Mouse (Mus musculus): ENCODE results near the gene Zfand3.

Gene Zfand3

DNA sequence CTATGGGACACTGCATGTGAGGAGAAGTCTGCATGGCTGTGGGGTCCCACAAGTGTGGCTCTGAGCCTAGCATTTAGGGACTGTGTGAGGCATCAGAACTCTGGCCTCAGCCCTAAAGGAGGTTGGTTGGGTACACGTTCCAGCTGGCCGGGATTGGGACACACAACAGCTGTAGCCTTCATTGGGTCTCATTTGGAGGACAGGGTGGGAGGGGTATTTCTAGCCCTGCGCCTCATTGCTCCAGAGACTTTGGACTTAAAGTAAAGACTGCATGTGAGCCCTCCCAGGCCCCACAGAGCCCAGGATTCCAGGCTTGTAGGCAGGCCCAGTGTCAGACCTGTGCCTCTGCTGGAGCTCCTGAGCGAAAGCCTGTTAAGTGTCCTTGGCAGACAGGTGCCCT, 225.9 kb downstream of the Zfand3 start:
- no peak for DNase-seq (ENCODE audit: low spot score)

DNA sequence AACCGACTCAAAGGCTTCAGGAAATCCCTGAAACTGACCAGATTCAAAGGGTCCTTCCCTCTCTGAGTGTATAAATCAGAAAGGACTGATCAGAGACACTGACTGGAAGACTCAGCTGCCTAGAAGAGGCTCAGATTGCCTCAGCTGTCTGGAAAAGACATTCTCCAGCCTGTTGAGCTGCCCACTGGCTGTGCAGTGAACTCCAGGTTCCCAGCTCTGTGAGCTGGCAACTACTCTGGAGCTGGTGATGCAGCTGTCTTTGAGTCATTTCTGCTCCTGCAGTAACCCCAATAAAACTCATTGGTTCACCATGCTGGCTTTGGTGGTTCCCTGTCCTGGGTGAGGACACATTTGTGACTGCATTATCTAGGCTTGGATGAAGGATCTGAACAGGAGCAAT, 226.9 kb downstream of the Zfand3 start:
- DNase-seq (ENCODE audit: low spot score) = no peak

DNA sequence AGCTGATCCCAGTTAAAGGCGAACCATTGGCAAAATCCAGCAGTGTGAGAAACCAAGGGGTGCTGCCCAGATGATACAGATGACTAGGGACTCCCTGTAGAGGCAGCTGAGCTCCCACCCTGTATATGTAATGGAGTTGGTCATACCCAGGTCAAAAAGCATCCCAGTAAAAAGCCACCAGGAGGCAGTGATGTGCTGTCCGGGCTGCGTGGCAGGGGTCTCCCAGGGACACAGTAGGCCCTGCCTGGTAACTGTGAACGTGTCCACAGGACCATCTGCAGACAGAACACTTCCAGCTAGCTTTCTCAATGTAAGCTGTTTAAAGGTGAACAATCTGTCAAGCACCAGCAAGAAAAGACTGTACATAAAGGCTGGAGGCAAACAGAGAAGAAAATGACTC, 228.2 kb downstream of the Zfand3 start:
- DNase-seq (ENCODE audit: low spot score) = no peak

DNA sequence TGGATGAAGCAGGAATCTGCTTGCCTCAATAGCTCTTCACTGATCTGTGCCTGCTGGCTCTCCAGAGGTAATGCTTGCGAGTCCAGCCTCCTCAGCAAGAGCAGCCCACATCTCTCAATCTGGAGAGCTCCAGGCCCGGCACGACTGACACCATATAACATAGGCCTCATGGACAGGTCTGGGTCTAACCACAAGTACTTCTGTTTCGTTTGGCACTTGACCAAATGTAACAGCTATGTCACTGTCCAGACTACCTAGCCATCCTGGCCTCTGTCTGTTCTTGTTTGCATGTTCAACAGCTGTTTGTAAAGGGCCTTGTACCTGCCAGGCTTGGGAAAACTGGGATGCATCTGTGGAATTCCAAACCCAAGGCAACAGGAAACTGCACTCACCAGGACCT, 230.8 kb downstream of the Zfand3 start:
- no peak for DNase-seq (ENCODE audit: low spot score)

DNA sequence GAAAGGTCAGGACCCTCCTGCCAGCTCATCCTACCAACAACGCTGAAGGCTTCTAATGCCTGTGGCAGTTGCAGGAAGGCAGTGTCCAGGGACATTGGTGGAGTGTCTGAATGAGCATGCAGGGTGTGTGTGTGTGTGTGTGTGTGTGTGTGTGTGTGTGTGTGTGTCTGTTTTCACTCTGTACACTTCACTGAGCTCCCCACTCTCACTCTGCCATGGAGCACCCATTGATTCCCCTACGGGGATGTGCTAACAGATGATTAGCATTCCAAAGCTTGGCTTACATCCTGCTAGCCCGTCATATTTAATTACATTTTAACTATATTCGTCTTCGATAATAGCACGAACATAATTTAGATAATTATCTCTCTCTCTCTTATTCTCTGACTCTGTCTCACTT, 232.1 kb downstream of the Zfand3 start:
- DNase-seq (ENCODE audit: low spot score) = no peak

DNA sequence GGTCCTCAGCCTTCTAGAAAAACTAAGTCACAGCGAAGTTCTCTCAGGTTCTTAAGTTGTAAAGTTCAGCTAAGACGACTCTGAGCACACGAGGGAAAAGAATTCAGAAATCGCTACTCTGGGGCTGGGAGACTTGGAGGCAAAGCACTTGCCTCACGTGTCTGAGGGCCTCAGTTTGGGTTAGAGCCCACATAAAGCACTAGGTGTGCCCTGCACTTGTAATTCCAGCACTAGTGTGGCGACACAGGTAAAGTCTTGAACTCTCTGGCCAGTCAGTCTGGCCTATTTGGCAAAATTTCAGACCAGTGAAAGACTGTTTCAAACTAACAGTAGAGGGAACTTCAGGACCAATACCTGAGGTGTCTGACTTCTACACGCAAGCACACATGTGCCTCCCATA, 233.1 kb downstream of the Zfand3 start:
- no peak for DNase-seq (ENCODE audit: low spot score)

DNA sequence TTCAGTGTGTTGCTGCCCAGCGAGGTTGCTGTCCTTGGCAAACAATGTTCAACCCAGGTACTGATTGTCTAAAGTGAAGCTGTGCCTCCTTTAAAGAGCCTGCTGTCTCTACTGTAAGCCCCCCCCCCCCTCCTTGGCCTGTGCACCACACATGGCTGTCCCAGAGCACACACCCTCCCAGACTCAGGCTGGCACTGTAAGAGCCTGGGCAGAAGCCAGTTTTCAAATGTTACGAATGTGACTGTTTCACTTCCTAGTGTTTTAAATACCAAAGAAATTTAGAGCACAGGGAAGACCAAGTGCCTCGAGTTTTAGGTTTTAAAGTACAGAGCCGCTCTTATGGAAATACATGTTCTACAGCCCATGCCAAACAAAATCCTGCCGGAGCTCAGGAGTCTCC, 234.9 kb downstream of the Zfand3 start:
- DNase-seq (ENCODE audit: low spot score) = no peak

DNA sequence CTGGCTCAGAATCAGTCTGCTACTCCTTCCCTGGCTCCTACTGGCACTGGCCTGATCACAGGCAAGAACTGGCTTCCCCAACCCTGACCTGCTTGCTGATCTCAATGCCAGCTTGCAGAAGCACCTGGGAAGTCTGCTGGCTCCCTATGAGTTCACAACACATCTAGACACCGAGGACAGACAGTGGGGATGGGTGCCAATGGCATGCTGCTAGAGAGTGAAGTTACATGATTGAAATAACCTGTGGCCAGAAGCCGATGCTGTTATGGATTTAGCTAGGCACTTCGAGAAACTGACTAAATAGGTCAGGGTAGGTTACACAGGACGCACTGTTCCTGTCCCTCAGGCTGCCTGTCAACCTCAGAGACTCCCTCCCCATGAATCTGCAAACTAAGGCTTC, 236.1 kb downstream of the Zfand3 start:
- no peak for DNase-seq (ENCODE audit: low spot score)

DNA sequence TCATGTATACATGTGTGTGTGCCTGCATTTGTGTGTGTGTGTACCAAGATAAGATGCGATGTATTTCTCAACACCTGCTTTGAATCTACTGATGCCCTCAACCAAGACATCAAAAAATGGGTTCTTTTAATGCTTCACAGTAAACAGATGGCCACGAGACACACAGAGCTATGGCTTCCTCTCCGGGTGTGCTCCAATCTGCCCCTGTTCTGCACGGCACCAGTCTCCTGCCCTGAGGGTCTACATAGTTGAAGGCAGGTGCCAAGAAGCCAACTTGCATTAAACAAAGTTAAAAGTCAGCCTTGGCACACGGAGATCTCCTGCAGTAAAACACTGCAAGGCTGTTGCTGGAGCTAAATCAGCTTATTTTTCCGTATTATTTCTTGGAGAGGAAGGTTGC, 236.5 kb downstream of the Zfand3 start:
- DNase-seq (ENCODE audit: low spot score) = no peak

DNA sequence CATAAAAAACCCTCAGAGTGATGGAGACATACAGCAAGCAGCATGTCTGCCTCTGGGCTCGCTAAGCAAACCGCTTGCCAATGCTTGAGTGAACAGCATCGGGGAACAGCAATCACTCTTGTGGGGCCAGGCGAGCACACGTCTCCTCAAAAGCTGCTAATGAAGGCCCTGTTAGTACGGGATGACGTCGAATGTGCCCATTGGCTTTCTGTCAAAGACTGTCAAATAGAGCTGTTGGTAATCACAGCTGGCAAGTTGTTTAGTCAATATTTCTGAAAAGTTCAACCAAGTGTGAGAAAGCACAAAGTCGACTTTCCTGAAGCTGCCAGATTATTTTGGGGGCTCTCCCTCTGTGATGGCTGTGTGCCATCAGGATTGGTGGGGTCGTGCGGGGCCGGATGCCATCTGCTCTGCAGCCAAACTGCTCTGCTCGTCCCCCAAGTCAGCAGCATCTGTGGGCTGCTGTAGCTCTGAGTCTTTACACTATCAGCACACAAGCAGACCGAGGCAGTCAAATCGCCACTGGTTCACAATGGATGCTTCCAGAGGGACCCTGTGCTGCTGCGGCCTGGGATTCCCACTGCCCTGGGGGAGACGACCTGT, 237.3 kb downstream of the Zfand3 start:
- no peak for DNase-seq (ENCODE audit: low spot score)

DNA sequence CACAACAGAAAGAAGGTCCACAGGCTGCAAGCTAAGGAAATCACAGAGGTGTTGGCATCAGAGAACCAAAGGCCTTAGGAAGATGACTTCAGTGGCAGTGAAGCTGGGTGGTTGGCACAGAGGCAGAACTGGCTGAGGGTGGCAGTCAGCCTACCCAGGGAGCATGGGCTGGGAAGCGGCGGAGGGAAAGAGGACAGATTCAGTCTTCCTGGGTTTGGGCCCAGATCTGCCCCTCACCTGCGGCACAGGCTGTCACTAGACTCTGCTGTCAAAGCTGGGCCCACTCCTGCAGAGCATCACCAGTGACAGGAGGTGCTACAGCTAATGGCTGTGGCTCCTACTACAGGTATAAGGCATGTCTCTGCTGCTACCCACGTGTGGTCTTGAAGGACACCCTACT, 238.1 kb downstream of the Zfand3 start:
- DNase-seq (ENCODE audit: low spot score) = no peak

DNA sequence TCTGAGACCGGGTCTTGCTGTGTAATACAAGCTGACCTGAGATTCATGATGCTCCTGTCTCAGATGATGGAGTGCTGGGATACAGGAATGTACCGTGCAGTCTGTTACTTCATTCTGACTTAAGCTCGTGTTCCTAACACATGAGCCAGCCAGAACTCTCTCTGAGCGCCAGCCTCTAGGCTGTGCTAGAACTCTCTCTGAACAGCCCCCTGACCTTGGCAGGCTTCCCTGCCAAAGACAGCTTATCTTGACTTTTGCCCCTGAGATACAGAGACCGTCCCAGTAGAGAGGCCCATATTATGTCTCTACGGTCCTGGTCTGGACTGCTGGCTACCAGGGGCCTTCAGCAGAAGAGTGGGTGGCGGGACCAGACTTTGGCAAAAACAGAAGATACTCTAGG, 239.0 kb downstream of the Zfand3 start:
- DNase-seq (ENCODE audit: low spot score) = no peak

DNA sequence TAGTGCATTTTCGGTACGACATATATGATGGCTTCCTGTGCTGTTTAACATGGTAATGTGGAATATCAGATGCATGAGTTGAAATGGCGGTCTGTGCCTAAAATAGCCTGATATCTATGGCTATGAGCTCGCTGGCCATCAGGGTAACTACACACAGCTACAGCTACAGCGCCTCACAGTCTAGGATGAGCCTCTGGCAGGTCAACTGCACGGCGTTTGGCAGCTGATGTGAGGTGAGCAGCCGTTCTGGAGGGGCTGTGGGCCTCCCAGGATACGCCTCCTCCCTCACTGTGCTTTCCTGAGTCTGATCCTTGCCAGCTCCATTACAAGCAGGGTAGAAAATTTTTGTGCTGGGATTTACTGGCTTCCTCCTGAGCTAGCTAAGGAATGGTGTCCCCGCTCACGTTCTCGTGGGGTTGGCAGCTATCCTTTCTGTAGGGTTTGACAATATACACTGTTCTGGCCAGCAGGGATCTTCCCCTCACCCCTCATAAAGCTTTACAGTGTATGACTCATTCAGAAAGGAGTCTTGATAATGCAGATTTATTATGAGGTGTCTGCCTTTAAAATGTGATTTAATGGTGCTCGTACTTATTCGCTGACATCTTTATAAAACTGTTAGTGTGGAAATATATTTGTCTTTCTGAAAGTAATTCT, 240.2 kb downstream of the Zfand3 start:
- no peak for DNase-seq (ENCODE audit: low spot score)

DNA sequence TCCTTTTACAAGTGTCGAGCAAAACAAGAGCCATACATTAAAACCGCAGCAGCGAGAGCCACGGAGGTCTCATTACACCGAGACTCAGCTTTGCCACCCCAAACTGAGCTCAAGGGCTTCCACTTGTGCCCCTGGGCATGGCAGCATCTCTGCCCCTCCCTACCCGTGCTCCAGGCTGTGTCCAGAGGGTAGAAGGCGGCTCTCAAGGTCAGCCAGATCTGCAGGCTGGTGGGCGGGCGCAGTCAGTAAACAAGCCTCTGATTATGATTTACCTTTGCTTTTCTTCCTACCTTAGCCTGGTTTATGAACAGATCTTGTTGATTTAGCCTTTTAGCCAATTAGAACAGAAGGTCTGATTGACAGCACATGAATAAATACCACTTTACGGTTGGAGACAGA, 240.8 kb downstream of the Zfand3 start:
- no peak for DNase-seq (ENCODE audit: low spot score)

DNA sequence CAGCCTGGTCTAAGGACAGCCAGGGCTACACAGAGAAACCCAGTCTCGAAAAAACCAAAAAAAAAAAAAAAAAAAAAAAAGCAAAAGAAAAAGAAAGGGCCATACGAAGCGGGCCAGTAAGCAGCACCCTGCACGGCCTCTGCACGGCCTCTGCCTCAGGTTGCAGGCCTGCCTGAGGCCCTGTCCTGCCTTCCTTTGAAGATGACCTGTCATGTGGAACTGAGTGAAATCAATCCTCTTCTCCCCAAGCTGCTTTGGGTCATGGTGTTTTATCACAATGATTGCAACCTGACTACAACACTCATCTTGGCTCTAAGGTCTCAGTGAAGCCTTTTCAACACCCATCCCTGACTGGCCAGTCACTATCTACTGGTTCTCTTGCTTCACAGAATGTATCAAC, 248.5 kb downstream of the Zfand3 start:
- DNase-seq (ENCODE audit: low spot score) = no peak

DNA sequence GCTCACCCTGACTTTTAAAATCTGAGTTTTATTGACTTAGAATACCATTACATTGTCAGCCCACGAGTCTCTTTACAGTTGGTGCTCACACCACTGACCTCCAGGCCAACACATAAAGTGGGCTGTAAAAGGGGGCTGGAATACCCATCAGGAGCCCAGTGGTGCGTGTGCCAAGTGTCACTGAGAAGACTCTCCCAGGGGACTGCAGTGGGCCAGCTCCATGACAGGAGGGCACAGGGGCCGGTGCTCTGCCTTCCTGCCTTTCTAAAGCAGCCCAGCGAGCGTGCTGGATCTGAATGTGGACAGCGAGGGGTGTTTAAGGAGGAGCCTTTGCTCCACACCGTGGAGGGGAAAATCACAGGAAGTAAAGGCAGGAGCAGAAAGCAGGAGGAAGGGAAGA, 249.4 kb downstream of the Zfand3 start:
- DNase-seq (ENCODE audit: low spot score) = no peak

DNA sequence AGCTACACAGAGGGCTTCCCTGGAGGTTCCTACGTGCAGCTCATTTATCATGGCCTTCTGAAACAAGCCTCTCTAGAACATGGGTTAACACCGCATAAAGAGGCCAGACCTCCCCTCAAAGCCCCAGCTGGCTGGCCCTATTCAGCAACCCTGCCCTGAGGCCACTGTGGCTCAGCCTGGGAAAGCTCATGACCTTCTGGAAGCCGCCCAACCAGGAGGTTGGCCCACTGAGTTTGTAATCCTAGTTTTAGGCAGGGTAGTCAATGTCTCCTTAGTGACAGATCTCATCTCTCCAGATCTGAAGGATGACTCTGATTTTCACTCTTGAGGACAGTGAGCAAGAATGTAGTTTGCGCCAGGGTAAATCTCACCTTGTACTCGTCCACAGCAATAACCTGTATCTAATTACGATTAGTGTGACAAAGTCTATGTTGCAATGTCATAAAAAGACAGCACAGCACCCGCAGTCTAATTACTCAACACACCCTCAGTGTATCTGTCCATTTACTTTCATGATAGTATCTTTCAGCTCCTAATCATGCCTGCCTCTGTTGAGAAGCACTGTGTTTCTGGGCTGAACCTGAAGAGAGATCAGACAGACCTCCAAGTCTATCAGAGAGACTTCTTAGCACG, 251.5 kb downstream of the Zfand3 start:
- DNase-seq (ENCODE audit: low spot score) = no peak

DNA sequence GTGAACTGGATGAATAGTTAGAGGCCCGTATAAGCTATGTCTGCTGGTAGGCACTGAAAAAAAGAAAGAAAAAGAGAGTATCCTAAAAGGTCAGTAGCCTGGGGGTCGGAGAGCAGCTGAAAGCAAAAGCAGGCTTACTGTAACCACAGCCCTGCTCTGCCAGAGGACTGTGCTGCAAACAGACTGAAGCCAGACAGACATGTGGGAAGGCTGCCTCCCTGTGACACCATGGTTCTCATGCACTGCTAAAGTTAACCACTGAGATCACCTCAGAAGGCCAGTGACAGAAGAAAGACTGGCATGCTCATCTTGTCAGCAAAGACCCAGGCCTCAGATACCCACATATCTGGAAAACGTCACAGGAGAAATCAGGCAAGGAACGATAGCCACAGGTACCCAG, 253.9 kb downstream of the Zfand3 start:
- no peak for DNase-seq (ENCODE audit: low spot score)

DNA sequence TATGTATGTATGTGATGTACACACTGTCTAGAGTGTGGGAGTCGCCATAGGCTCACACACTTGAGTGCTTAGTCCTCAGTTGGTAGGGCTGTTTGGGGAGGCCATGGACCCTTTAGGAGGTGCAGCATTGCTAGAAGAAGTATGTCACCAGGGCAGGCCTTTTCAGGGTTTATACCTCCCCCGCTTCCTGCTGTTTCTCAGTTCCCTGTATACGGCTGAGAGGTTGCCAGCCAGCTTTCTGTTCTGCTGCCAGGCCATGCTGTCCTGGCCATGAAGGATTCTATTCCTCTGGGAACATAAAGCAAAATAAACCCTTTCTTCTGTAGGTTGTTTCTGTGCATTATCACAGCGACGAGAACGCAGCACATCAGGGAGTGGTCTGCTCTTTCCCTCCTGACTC, 255.4 kb downstream of the Zfand3 start:
- DNase-seq (ENCODE audit: low spot score) = no peak

Data from urinary bladder, postnatal 25 days (tissue).